Mouse (Mus musculus) thymus, adult 18-20 months (tissue): ENCODE measurements around the gene Cntnap4.
"Not testable (repeated sequence)": the region's sequence is repeated elsewhere in the genome, so short reads cannot be mapped to it uniquely, and the experiment has no call there.

Source experiments
- DNase-seq, 2 experiments: peaks; one replicate each; pipeline ENCODE4 v3.0.0; 2022; ENCODE audit warnings: mixed read lengths in 2 of 2

The Cntnap4 gene

DNA sequence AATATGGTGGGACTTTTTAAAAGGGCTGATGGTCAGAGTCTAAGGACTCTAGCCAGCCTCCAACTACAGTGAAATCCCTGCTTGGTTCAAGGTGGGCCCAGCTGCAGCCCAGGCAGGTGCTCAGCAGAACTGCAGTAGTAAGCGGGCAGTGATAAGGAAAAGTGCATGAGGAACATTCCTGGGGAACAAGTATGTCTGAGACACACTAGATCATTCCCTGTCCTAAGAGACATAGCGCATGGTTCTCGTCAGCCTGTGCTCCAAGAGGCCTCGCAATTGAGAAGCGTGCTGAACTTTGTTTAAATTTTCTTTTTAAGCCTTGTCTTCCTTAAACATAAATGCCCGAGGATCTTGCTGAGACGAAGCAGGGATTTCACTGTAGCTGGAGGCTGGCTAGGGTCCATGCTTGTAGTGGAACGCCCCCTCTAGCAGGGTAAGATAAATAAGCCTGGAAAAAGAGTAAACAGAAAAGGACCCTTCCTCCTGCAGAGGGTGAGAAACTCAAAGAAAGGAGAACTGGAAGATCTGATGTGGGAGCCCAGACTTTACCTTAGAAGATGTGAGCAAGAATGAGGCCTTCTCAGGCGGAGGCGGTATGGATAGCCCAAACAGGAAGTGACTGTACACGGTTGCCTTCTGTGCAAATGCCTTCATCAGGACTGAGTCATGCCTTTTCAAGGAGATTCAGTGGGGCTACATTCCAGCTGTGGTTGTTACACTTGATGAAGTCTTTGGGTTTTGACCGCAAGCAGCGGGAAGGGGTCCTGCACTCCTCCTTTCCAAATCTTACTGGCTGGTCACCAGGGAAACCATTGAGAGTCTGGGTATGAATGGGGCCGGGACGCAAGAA lies 161.0 kb downstream of the Cntnap4 start:
- DNase-seq, result no peak

DNA sequence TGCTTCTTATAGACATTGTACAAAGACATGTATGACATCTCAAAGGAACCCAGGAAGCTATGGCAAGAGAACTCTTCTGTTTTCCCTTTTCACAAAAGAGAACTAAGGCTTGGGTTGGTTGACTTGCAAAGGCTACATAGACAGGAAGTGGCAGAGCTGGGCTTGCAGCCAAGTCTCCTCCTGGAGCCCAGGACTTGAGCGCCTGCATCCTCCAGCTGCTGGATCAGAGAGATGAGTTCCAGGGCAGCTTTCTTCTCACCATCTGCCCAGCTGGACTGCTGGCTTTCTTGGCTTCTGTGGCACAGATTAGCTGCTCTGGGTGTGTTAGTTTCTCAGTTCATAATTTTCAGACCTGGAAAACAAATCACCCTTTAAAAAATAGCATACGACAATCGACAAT lies 165.7 kb downstream of the Cntnap4 start:
- DNase-seq, result no peak

DNA sequence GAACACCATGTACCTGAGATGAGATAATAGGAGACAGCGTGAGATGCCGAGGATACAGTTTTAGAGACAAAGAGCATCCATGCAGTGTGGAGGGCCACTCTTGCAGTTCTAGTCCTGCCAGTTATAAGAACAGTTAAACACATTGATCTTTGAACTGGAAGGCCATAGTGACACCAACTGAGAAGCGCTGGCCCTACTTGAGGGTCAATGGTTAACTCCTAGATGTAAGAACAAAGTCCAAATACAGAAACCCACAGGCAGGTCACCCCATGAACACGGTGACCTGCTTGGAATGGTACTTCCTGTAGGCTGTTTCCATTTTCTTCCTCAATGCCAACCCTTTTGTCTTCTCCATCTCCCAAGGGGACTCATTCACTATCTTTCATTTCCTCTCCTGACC lies 173.5 kb downstream of the Cntnap4 start:
- DNase-seq, result no peak

DNA sequence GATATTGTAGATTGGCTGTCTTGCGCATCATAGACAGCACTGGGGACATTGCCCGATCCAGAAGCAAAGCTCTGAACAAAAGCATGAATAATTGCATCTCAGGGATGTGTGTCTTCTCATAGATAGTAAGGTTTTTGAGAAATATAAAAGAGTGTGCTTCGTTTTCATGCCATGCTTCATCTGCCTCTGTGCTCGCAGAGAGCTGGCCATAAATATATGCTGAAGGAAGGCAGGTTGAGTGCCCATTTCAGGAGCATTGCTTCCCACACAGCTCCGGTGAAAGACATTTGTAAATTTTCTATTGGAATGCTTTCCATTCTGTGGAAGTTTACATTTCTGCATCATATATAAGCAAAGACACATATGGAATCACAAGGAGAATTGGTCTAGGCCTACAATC lies 177.5 kb downstream of the Cntnap4 start:
- DNase-seq, result no peak

DNA sequence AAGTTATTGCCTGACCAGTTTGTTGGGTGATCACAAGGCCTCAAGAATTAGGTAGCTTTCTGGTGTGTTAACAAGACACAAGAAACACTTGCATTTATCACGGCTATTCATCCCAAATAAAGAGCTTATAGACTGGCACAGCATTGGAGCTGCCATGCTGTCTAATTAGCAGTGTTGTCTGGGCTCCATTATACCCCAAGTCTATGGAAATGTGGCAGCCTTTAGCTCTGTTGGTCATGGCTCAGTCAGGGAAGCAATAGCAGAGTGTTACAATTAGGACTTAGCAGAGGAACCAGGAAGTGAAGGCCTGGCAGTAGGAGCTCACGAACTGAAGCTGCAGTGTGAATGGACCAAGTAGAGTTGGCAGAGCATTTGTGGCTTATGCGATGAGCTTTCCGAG lies 185.3 kb downstream of the Cntnap4 start:
- DNase-seq, result no peak

DNA sequence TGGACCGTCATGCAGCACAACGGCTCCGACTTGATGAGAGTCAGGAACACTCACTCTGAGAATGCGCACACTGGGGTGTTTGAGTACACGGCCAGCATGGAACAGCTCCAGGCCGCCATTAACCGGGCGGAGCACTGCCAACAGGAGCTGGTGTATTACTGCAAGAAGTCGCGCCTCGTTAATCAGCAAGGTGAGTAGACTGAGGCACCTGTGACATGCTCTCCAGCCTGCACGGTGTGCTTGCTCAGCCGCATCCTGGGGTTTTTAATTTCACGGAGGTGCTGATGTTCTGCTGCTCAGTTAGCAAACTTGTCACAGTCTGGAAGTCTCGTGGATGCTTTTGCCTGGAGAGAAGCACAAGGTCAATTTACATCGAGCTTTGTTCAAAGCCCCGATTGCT lies 233.2 kb downstream of the Cntnap4 start:
- no peak for DNase-seq

DNA sequence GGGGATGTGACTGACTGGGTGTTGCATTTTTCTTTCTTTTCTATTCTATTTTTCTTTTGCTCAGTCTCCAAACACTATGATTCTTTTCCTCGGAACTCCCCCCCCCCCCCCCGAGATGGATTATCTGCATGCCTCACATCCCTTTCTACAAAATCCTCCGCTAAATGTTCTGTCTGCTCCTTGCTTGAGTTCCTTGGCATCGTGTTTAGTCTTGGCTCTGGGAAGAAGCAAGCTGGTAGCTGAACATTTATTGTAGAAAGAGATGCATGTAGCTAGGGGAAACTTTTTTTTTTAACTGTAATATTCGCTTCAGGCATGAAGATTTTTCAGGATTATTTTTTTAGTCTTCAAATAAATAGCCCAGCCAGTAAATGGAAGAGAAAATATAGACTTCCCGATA lies 239.5 kb downstream of the Cntnap4 start:
- no peak for DNase-seq

DNA sequence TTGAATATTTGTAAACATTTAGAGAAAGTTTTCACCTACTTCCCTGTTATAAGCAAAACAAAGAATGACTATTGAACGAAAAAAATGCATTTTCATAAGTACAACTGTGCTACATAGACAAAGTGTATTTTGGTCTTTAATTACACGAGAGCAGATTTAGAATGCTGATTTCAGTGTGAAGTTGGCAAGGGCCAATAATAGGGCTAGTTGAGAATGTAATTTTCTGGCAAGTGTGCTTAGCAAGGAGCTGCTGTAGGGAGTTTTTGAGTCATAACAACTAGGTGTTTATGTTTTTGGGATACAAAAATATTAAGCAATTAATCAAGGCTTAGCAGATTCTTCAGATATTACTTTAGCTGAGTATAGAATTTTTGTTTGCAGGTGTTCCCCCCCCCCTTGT lies 271.2 kb downstream of the Cntnap4 start:
- no peak for DNase-seq

DNA sequence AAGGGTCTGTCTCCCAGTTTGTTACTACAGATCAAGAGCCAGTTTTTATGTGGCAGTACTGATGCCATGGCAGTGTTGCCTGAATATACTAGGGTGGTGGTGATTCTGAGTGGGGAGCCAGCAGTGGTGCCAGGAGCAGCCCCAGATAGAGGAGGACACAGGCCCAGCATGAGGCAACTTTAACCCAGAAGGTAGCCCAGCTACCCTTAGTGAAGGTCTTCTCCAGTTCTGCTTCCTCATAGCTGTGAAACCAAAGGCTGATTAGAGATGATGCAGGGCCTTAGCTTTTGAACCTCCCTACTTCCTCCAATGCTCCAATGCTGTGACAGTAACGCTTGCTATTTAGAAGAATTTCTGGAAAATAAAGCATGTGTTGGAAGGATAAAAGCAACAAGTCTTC lies 279.7 kb downstream of the Cntnap4 start:
- DNase-seq, result not testable (repeated sequence)

DNA sequence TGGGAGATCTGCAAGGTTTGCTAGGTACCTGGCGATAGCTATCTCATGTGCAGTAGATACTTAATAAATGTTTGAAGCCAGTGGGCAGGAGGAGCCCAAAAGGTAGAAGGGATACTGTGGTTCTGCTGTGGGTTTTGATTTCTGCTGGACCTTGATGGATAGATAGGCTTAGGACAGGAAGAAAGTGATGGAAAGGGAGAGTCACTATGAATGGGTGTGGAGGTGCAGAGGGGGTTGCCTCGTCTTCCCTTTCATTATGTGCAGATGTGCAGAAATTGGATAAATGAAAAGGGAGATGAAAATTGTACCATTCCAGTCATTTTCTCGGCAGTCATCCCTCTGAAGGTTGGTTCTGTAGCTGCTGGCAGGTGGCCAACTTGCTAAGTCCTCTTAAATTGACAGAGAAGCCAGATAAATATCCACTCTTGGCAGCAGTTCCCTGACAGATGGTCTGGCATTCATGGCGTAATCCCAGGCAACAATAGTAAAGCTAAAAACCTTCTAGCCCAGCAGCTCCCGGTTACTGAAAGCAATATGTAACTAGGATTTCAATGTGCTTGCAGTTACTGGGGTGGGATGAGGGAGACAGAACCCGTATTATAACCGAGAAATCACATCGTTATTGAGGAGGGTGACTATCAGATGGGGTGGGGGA lies 336.7 kb downstream of the Cntnap4 start:
- no peak for DNase-seq

DNA sequence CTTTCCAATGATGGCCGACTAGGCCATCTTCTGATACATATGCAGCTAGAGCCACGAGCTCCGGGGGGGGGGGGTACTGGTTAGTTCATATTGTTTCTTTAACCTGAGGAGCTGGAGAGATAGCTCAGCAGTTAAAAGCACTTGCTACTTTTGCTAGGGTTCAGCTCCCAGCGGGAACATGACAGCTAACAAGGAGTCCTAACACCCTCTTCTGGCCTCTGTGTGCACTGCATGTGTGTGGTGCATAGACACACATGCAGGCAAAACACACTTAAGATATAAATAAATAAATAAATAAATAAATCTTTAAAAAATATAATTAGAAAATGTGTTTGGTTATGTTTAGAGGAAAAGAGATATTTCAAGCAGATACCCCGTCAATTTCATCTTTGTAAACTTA lies 339.7 kb downstream of the Cntnap4 start:
- DNase-seq, result no peak

DNA sequence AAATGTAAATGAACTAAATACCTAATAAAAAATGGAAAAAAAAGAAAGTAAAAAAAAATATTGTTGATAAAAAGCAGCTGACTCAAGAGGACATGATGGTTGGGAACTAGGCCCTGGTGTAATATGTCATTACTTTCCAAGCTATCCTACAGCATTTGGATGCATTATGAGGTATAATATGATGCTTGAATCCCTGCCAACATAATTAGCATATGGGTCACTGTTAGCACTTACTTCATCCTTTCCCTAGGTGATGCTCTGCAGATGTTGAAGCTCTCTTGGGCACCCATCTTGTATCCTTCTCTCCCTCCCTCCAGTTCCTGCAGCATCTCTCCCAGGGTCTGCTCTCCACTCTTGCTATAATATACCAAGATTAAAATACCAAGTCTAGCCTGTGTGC lies 341.6 kb downstream of the Cntnap4 start:
- no peak for DNase-seq

DNA sequence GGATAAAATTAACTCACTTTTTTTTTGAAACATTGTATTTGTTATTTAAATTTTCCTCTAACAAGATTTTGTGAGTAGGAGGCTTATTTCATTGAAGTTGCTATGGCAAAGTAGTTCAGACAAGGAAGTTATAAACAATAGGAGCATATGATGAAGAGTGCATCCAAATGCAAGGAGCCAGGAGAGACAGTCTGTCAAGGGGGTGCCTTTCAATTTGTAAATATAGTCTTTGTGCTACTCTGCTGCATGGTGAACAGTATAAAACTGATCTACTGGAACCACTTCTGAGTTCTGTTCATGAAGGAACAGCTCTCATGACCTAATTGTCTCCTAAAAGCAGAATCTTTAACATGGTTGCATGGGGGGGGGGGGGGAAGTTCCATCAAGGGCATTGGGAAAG lies 352.3 kb downstream of the Cntnap4 start:
- DNase-seq, result no peak

DNA sequence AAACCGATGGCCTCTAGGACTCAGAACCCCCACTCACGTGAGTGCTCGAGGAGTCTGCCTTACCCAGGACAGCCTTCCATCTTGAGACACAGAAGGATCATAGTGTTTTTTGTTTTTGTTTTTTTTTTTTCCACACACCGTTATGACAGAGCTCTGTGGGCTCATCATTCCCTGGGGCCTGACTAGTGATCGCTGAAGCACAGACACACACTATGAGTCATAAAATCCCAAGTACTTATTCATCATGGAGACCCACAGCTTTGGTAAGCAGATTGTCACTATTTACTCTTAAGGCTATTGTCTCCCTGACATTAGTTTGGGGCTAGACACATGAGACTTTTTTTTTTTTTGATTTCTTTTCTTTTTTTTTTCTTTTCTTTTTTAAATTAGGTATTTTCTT lies 352.9 kb downstream of the Cntnap4 start:
- DNase-seq, result no peak
